Mouse (Mus musculus) stomach, postnatal 0 days (tissue): Measurements from ENCODE around the gene Hc.

Experiments
- CTCF ChIP-seq: IDR thresholded peaks from 2 replicates; pipeline ENCODE4 v1.5.1; 2016; ENCODE audit warnings: antibody characterized with exemption, low read depth, mild to moderate bottlenecking, moderate library complexity
- EP300 ChIP-seq: optimal IDR thresholded peaks from 2 replicates; pipeline ENCODE3; 2016; ENCODE audit warnings: antibody characterized with exemption

GRCm38 (mm10) chr2:34964230-34964629 lies 97.0 kb downstream of the Hc start:
- TF ChIP-seq CTCF (no peak), EP300 (no peak)
